In genomic region chr5:34167857-34168256, GRCm38 (mm10) we compare ENCODE assay signal across 9 mouse cellular contexts. TPM values are rescaled to one million over a fixed set of nuclear protein-coding genes. Genes with fewer than 3 reads are reported as not detected.
A peak's percentile ranks its signal among the peaks of the same experiment; 100 is the strongest.
DNase-seq lines count a peak whose midpoint lies in the region; ATAC-seq lines count a peak whose summit lies in the region.
"Had no signal": no experiment of that assay in that cellular context is flagged by ENCODE, and none has a peak within 500 bp of the region (broad histone marks: within the 10 kb centered on the region; RNA-seq: fewer than 3 reads in every experiment).

No protein-coding gene starts in this region.

- peaks cover 31% of the 10 kb centered on the region for H3K36me3 ChIP-seq in forebrain, embryonic 10.5 days (replicated peaks)
- peaks cover 3% of the 10 kb centered on the region; the same call in 1 of the 2 replicates for H3K36me3 ChIP-seq in forebrain, embryonic 16.5 days (ENCODE audit: control insufficient read depth, insufficient read depth)
- H3K36me3 ChIP-seq in liver, embryonic 11.5 days (ENCODE audit: control insufficient read depth, insufficient read depth, low read length): peaks cover 3% of the 10 kb centered on the region; the same call in 1 of the 2 replicates
- peaks cover 12% of the 10 kb centered on the region for H3K36me3 ChIP-seq in embryonic facial prominence, embryonic 15.5 days
- H3K36me3 ChIP-seq in midbrain, embryonic 14.5 days (ENCODE audit: control insufficient read depth, insufficient read depth, low read length): peaks cover 9% of the 10 kb centered on the region

- WGBS in forebrain, embryonic 10.5 days: 93% methylated on average over 4 of the region's 4 CpGs
- 79% methylated on average over 4 of the region's 4 CpGs for WGBS in forebrain, embryonic 16.5 days
- WGBS in liver, embryonic 11.5 days: 84% methylated on average over 4 of the region's 4 CpGs
- WGBS in embryonic facial prominence, embryonic 15.5 days: 78% methylated on average over 4 of the region's 4 CpGs
- 82% methylated on average over 4 of the region's 4 CpGs for WGBS in midbrain, embryonic 14.5 days

- peak overlapping the region; percentile 77 for H3K4me3 ChIP-seq in forebrain, embryonic 10.5 days
- H3K4me3 ChIP-seq in forebrain, embryonic 16.5 days (replicated peaks; ENCODE audit: low read length): no peak overlapping the region
- 0 out of 2 replicates have a peak overlapping the region, but pooled peaks have one; percentile 21 for H3K4me3 ChIP-seq in liver, embryonic 11.5 days (ENCODE audit: low read depth, low read length)
- H3K4me3 ChIP-seq in embryonic facial prominence, embryonic 15.5 days (replicated peaks): 0 out of 2 replicates have a peak overlapping the region, but pooled peaks have one; percentile 10
- H3K4me3 ChIP-seq in midbrain, embryonic 14.5 days (replicated peaks; ENCODE audit: low read depth, low read length): no peak overlapping the region

- H3K4me2 ChIP-seq in forebrain, embryonic 16.5 days (ENCODE audit: low read length): no peak overlapping the region; the same call in 1 of the 2 replicates
- peak overlapping the region; percentile 64 for H3K4me2 ChIP-seq in liver, embryonic 11.5 days
- no peak overlapping the region for H3K4me2 ChIP-seq in embryonic facial prominence, embryonic 15.5 days (replicated peaks)
- peak overlapping the region; percentile 17; the same call in 1 of the 2 replicates for H3K4me2 ChIP-seq in midbrain, embryonic 14.5 days (ENCODE audit: low read length)

- peaks cover 45% of the 10 kb centered on the region for H3K4me1 ChIP-seq in forebrain, embryonic 10.5 days
- peaks cover 20% of the 10 kb centered on the region for H3K4me1 ChIP-seq in forebrain, embryonic 16.5 days (replicated peaks; ENCODE audit: control insufficient read depth, insufficient read depth, low read length)
- peaks cover 14% of the 10 kb centered on the region for H3K4me1 ChIP-seq in liver, embryonic 11.5 days (replicated peaks; ENCODE audit: control insufficient read depth, insufficient read depth, low read length)
- 0 out of 2 replicates have a peak, but pooled peaks cover 4% of the 10 kb centered on the region for H3K4me1 ChIP-seq in embryonic facial prominence, embryonic 15.5 days
- peaks cover 11% of the 10 kb centered on the region; the same call in 1 of the 2 replicates for H3K4me1 ChIP-seq in midbrain, embryonic 14.5 days (ENCODE audit: control insufficient read depth, insufficient read depth, low read length)

- H3K27me3 ChIP-seq in forebrain, embryonic 10.5 days (ENCODE audit: poor library complexity, severe bottlenecking): no peaks in the 10 kb centered on the region
- no peaks in the 10 kb centered on the region for H3K27me3 ChIP-seq in forebrain, embryonic 16.5 days (replicated peaks; ENCODE audit: control insufficient read depth, insufficient read depth, low read length)
- no peaks in the 10 kb centered on the region for H3K27me3 ChIP-seq in liver, embryonic 11.5 days (replicated peaks; ENCODE audit: control insufficient read depth, insufficient read depth, low read length)
- no peaks in the 10 kb centered on the region for H3K27me3 ChIP-seq in embryonic facial prominence, embryonic 15.5 days
- no peaks in the 10 kb centered on the region for H3K27me3 ChIP-seq in midbrain, embryonic 14.5 days (ENCODE audit: control insufficient read depth, insufficient read depth, low read length)

- H3K27ac ChIP-seq in forebrain, embryonic 10.5 days: no peak overlapping the region
- no peak overlapping the region for H3K27ac ChIP-seq in forebrain, embryonic 16.5 days (ENCODE audit: low read length)
- no peak overlapping the region for H3K27ac ChIP-seq in liver, embryonic 11.5 days (ENCODE audit: low read depth, low read length)
- no peak overlapping the region for H3K27ac ChIP-seq in embryonic facial prominence, embryonic 15.5 days (replicated peaks)
- no peak overlapping the region for H3K27ac ChIP-seq in midbrain, embryonic 14.5 days (replicated peaks; ENCODE audit: low read depth, low read length)

- no peaks in the 10 kb centered on the region for H3K9me3 ChIP-seq in forebrain, embryonic 10.5 days
- H3K9me3 ChIP-seq in forebrain, embryonic 16.5 days (ENCODE audit: control insufficient read depth, low read length): no peaks in the 10 kb centered on the region
- no peaks in the 10 kb centered on the region for H3K9me3 ChIP-seq in liver, embryonic 11.5 days (ENCODE audit: control insufficient read depth, low read length)
- H3K9me3 ChIP-seq in embryonic facial prominence, embryonic 15.5 days (replicated peaks): no peaks in the 10 kb centered on the region
- no peaks in the 10 kb centered on the region for H3K9me3 ChIP-seq in midbrain, embryonic 14.5 days (ENCODE audit: control insufficient read depth, low read length)

- ATAC-seq in forebrain, embryonic 16.5 days: no peak
- no peak for ATAC-seq in liver, embryonic 11.5 days (replicated peaks; ENCODE audit: low FRiP score)
- ATAC-seq in embryonic facial prominence, embryonic 15.5 days (ENCODE audit: insufficient number of reproducible peaks, low FRiP score, low TSS enrichment, low read depth): no peak
- no peak for ATAC-seq in midbrain, embryonic 14.5 days (ENCODE audit: low FRiP score, low TSS enrichment)
- no peak for ATAC-seq in granulocyte monocyte progenitor cell, adult 5-6 weeks (replicated peaks; ENCODE audit: poor library complexity, severe bottlenecking)

- H3K9ac ChIP-seq in forebrain, embryonic 16.5 days (replicated peaks; ENCODE audit: low read depth, low read length): no peak overlapping the region
- H3K9ac ChIP-seq in liver, embryonic 11.5 days (ENCODE audit: low read depth, low read length): no peak overlapping the region
- H3K9ac ChIP-seq in embryonic facial prominence, embryonic 15.5 days: no peak overlapping the region
- H3K9ac ChIP-seq in midbrain, embryonic 14.5 days (replicated peaks; ENCODE audit: low read length): no peak overlapping the region

- no peak for DNase-seq in forebrain, embryonic 10.5 days (ENCODE audit: extremely low spot score, low spot score)
- DNase-seq in liver, embryonic 11.5 days (ENCODE audit: low spot score): no peak
- no peak for DNase-seq in liver
- DNase-seq in midbrain, embryonic 14.5 days: no peak
- no peak for DNase-seq in right cerebral cortex, adult 18-20 months
- DNase-seq: cerebellum, adult 11 months had no signal

RNA-seq across cellular contexts. Expression of gene Poln, which starts 1.4 kb away (rescaled TPM):
- polyA plus RNA-seq in forebrain, embryonic 10.5 days (2016; fragmentation: Nextera tagmentation; extraction: Ambion mirVana): 0.77 and 0.89 TPM in 2 replicates
- 0.37 and 0.73 TPM in 2 replicates for polyA plus RNA-seq in forebrain, embryonic 16.5 days (2015; fragmentation: Nextera tagmentation; extraction: Ambion mirVana)
- 0.58 and 0.79 TPM in 2 replicates for polyA plus RNA-seq in liver, embryonic 11.5 days (2014; fragmentation: Nextera tagmentation; extraction: Ambion mirVana)
- 2.7 and 3.4 TPM in 2 replicates for polyA plus RNA-seq in embryonic facial prominence, embryonic 15.5 days (2015; fragmentation: Nextera tagmentation; extraction: Ambion mirVana)
- 0.27 and 0.58 TPM in 2 replicates for polyA plus RNA-seq in midbrain, embryonic 14.5 days (2014; fragmentation: Nextera tagmentation; extraction: Ambion mirVana)
- total RNA-seq in granulocyte monocyte progenitor cell, adult 5-6 weeks (2014; fragmentation: Nextera tagmentation): 0.58 and 0.97 TPM in 2 replicates
- total RNA-seq in granulocyte monocyte progenitor cell, adult 5-6 weeks (2017): 0.69 and 2.5 TPM in 2 replicates

RNA-seq across cellular contexts. Expression of gene Haus3, which starts 1.5 kb away (rescaled TPM):
- polyA plus RNA-seq in forebrain, embryonic 10.5 days (2016; fragmentation: Nextera tagmentation; extraction: Ambion mirVana): 53.8 and 59.4 TPM in 2 replicates
- polyA plus RNA-seq in forebrain, embryonic 16.5 days (2015; fragmentation: Nextera tagmentation; extraction: Ambion mirVana): 18.0 and 23.1 TPM in 2 replicates
- 47.5 and 51.5 TPM in 2 replicates for polyA plus RNA-seq in liver, embryonic 11.5 days (2014; fragmentation: Nextera tagmentation; extraction: Ambion mirVana)
- 26.2 and 29.3 TPM in 2 replicates for polyA plus RNA-seq in embryonic facial prominence, embryonic 15.5 days (2015; fragmentation: Nextera tagmentation; extraction: Ambion mirVana)
- 12.8 and 16.4 TPM in 2 replicates for polyA plus RNA-seq in midbrain, embryonic 14.5 days (2014; fragmentation: Nextera tagmentation; extraction: Ambion mirVana)
- 56.3 and 65.6 TPM in 2 replicates for total RNA-seq in granulocyte monocyte progenitor cell, adult 5-6 weeks (2014; fragmentation: Nextera tagmentation)
- total RNA-seq in granulocyte monocyte progenitor cell, adult 5-6 weeks (2017): 168 and 214 TPM in 2 replicates

RNA-seq across cellular contexts. Expression of gene Mxd4, which starts 19.7 kb away (rescaled TPM):
- 11.1 and 14.6 TPM in 2 replicates for polyA plus RNA-seq in forebrain, embryonic 10.5 days (2016; fragmentation: Nextera tagmentation; extraction: Ambion mirVana)
- polyA plus RNA-seq in forebrain, embryonic 16.5 days (2015; fragmentation: Nextera tagmentation; extraction: Ambion mirVana): 37.1 and 47.2 TPM in 2 replicates
- 8.5 and 12.5 TPM in 2 replicates for polyA plus RNA-seq in liver, embryonic 11.5 days (2014; fragmentation: Nextera tagmentation; extraction: Ambion mirVana)
- polyA plus RNA-seq in embryonic facial prominence, embryonic 15.5 days (2015; fragmentation: Nextera tagmentation; extraction: Ambion mirVana): 43.1 and 50.0 TPM in 2 replicates
- polyA plus RNA-seq in midbrain, embryonic 14.5 days (2014; fragmentation: Nextera tagmentation; extraction: Ambion mirVana): 32.5 and 35.7 TPM in 2 replicates
- total RNA-seq in granulocyte monocyte progenitor cell, adult 5-6 weeks (2014; fragmentation: Nextera tagmentation): 36.7 and 43.4 TPM in 2 replicates
- 21.6 and 22.7 TPM in 2 replicates for total RNA-seq in granulocyte monocyte progenitor cell, adult 5-6 weeks (2017)

Comparison
In these comparisons a context has a peak if more than half of its experiments do, and no peak if none do; other contexts are left out.
1. H3K4me3 ChIP-seq: peak in forebrain, embryonic 10.5 days (single experiment), liver, embryonic 11.5 days (single experiment) and embryonic facial prominence, embryonic 15.5 days (single experiment); none in forebrain, embryonic 16.5 days (single experiment) and midbrain, embryonic 14.5 days (single experiment).
2. H3K4me2 ChIP-seq: peak in liver, embryonic 11.5 days (single experiment) and midbrain, embryonic 14.5 days (single experiment); none in forebrain, embryonic 16.5 days (single experiment) and embryonic facial prominence, embryonic 15.5 days (single experiment).